Comparison of ENCODE assay signal across 38 mouse cellular contexts in the genomic region with DNA sequence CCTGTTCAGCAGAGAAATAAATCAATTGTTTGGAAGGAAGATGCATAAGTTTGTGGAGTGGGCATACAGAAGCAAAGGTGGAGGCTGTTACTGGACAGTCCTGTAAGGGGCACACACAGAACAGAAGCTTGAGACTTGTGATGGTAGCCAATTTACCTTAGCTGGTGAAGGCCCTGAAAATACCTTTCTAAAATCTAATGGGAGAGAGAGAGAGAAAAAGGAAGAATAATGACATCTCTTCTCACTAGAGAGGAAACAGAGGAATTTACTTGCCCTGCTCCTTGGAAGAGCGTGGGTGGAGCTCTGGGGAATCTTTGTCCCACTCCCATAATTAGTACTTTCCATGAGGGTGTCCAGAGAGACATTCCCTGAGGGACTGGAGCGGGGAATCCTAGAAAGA. TPM values are rescaled to one million over a fixed set of nuclear protein-coding genes. Genes with fewer than 3 reads are reported as not detected.
"Had no signal": no experiment of that assay in that cellular context is flagged by ENCODE, and none has a peak within 500 bp of the region (broad histone marks: within the 10 kb centered on the region; RNA-seq: fewer than 3 reads in every experiment).

Gene Olfr94 (minus strand): TSS at position 101 of the 400 bp plus-strand sequence.

- H3K27ac ChIP-seq: limb, embryonic 10.5 days; limb, embryonic 12.5 days; limb, embryonic 13.5 days; limb, embryonic 15.5 days; liver, embryonic 12.5 days; liver, embryonic 13.5 days; liver, embryonic 14.5 days; liver, embryonic 15.5 days; lung, embryonic 15.5 days; macrophage; midbrain, embryonic 10.5 days; midbrain, embryonic 12.5 days; midbrain, embryonic 13.5 days; midbrain, embryonic 15.5 days; neural tube, embryonic 12.5 days had no signal

- ATAC-seq: liver, embryonic 12.5 days; lung, postnatal 0 days; midbrain, embryonic 13.5 days; midbrain, embryonic 15.5 days; midbrain, embryonic 16.5 days had no signal

- H3K9me3 ChIP-seq: limb, embryonic 10.5 days; limb, embryonic 12.5 days; limb, embryonic 13.5 days; limb, embryonic 15.5 days; liver, embryonic 12.5 days; liver, embryonic 13.5 days; liver, embryonic 15.5 days; lung, embryonic 15.5 days; midbrain, embryonic 10.5 days; midbrain, embryonic 12.5 days; midbrain, embryonic 13.5 days; midbrain, embryonic 15.5 days; neural tube, embryonic 12.5 days had no signal

- H3K4me3 ChIP-seq: limb, embryonic 10.5 days; limb, embryonic 12.5 days; limb, embryonic 13.5 days; limb, embryonic 15.5 days; liver, embryonic 12.5 days; liver, embryonic 13.5 days; liver, embryonic 15.5 days; lung, embryonic 15.5 days; megakaryocyte, embryonic 14.5 days; midbrain, embryonic 10.5 days; midbrain, embryonic 12.5 days; midbrain, embryonic 13.5 days; midbrain, embryonic 15.5 days; myocyte; neural tube, embryonic 12.5 days had no signal

- H3K4me1 ChIP-seq: limb, embryonic 12.5 days; limb, embryonic 13.5 days; liver, embryonic 12.5 days; liver, embryonic 13.5 days; liver, embryonic 15.5 days had no signal

- DNase-seq: left cerebral cortex, postnatal 4 days; liver; liver, embryonic 13.5 days; lung, adult 18-20 months; lung, adult 2 months; lung, embryonic 14.5 days; lung, postnatal 10 days; lung, postnatal 14 days; lung, postnatal 36 days; lung, postnatal 4 days; midbrain, embryonic 14.5 days had no signal

- H3K36me3 ChIP-seq: limb, embryonic 10.5 days; limb, embryonic 12.5 days; limb, embryonic 13.5 days; limb, embryonic 15.5 days; liver, embryonic 12.5 days; liver, embryonic 13.5 days; liver, embryonic 15.5 days; lung, embryonic 15.5 days; midbrain, embryonic 10.5 days; midbrain, embryonic 12.5 days; midbrain, embryonic 13.5 days; midbrain, embryonic 15.5 days; neural tube, embryonic 12.5 days had no signal

- H3K9ac ChIP-seq: limb, embryonic 12.5 days; limb, embryonic 13.5 days; limb, embryonic 15.5 days; liver, embryonic 12.5 days; liver, embryonic 13.5 days; liver, embryonic 14.5 days; liver, embryonic 15.5 days; lung, embryonic 14.5 days; lung, embryonic 15.5 days; midbrain, embryonic 12.5 days; midbrain, embryonic 13.5 days; midbrain, embryonic 15.5 days; neural tube, embryonic 12.5 days had no signal

- H3K4me2 ChIP-seq: limb, embryonic 12.5 days; limb, embryonic 13.5 days; limb, embryonic 15.5 days; liver, embryonic 11.5 days; liver, embryonic 12.5 days; liver, embryonic 13.5 days; liver, embryonic 15.5 days; lung, embryonic 14.5 days; lung, embryonic 15.5 days; midbrain, embryonic 11.5 days; midbrain, embryonic 12.5 days; midbrain, embryonic 13.5 days; midbrain, embryonic 15.5 days; neural tube, embryonic 12.5 days had no signal

RNA-seq across cellular contexts. Expression of gene Olfr94, which starts in this region (rescaled TPM):
- polyA plus RNA-seq: limb, embryonic 10.5 days; limb, embryonic 11.5 days; limb, embryonic 12.5 days; limb, embryonic 13.5 days; limb, embryonic 14.5 days; liver, adult 2 months; liver, embryonic 11.5 days; liver, embryonic 12.5 days; liver, embryonic 13.5 days; liver, embryonic 14.5 days; liver, embryonic 15.5 days; liver, embryonic 16.5 days; lung, adult 2 months; lung, embryonic 14.5 days; lung, embryonic 15.5 days; lung, embryonic 16.5 days; lung, postnatal 0 days; macrophage; midbrain, embryonic 10.5 days; midbrain, embryonic 11.5 days; midbrain, embryonic 12.5 days; midbrain, embryonic 13.5 days; midbrain, embryonic 14.5 days; midbrain, embryonic 16.5 days; midbrain, postnatal 0 days; myocyte; neural tube, embryonic 11.5 days; neural tube, embryonic 12.5 days had no signal
